ENCODE assay signal across 9 mouse cellular contexts in the genomic region with DNA sequence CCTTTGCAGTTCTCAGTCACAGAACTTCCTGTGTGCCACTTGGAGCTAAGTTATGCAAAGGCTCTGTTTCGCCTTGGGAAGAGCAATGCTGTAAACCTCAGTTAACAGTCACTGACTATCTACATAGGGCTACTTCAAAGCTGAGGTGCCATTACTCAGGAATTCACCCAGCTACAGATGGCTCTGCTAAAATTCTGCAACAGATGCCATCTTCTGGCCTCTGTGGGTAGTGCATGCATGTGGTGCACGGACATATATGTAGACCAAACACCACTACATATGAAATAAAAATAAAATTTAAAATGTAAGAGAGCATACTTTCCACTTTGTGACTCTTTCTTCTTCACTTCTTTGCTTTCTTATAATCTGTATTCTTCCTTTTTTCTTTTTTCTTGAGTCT. TPM values are rescaled to one million over a fixed set of nuclear protein-coding genes. Genes with fewer than 3 reads are reported as not detected.
DNase-seq lines count a peak whose midpoint lies in the region; ATAC-seq and TF ChIP-seq lines count a peak whose summit lies in the region.
"Had no signal": no experiment of that assay in that cellular context is flagged by ENCODE, and none has a peak within 500 bp of the region (broad histone marks: within the 10 kb centered on the region; RNA-seq: fewer than 3 reads in every experiment).

No protein-coding gene starts in this region.

- in situ Hi-C loops in Patski (cut with MboI; ENCODE audit: low pct_unique_long_range_greater_than_20kb): no loop called here

- peak; percentile 76 for TF ChIP-seq CTCF in intestine, postnatal 0 days (IDR thresholded peaks at IDR 0.05; ENCODE audit: low read depth)
- TF ChIP-seq CTCF in Patski (IDR thresholded peaks at IDR 0.05): peak; percentile 52

- no peak overlapping the region for H3K4me2 ChIP-seq in intestine, postnatal 0 days (replicated peaks; ENCODE audit: low read depth)
- H3K4me2 ChIP-seq in intestine, embryonic 16.5 days (ENCODE audit: low read depth, low read length): no peak overlapping the region
- H3K4me2 ChIP-seq: neural tube, embryonic 12.5 days had no signal

- DNase-seq in Patski (ENCODE audit: low read depth, low spot score): no peak
- DNase-seq in cerebellum, postnatal 14 days: peak; percentile 78 to 83
- DNase-seq in heart, postnatal 10 days: peak; percentile 57 to 73
- DNase-seq in left cerebral cortex, adult 11 months (ENCODE audit: low spot score): peak; percentile 47
- peak; percentile 87 for DNase-seq in naive thymus-derived CD4-positive, alpha-beta T cell, adult 2 months (ENCODE audit: low read depth)
- DNase-seq in thymus, postnatal 0 days (ENCODE audit: low spot score): peak; percentile 60

- intact Hi-C loops in heart, postnatal 10 days (cut with DNase I): no loop called here

- H3K9me3 ChIP-seq in intestine, postnatal 0 days (ENCODE audit: control insufficient read depth): no peaks in the 10 kb centered on the region
- no peaks in the 10 kb centered on the region for H3K9me3 ChIP-seq in intestine, embryonic 16.5 days (ENCODE audit: control insufficient read depth, low read length)
- H3K9me3 ChIP-seq: neural tube, embryonic 12.5 days had no signal

- H3K4me1 ChIP-seq in intestine, postnatal 0 days (replicated peaks; ENCODE audit: control insufficient read depth, insufficient read depth, low read length): no peaks in the 10 kb centered on the region
- H3K4me1 ChIP-seq in intestine, embryonic 16.5 days (ENCODE audit: control insufficient read depth, insufficient read depth, low read length): no peaks in the 10 kb centered on the region
- H3K4me1 ChIP-seq: neural tube, embryonic 12.5 days had no signal

- POLR2A ChIA-PET in Patski (lab: Charles Lee): no interaction called here

- WGBS in intestine, postnatal 0 days: 40% methylated on average over 2 of the region's 2 CpGs
- 30% methylated on average over 2 of the region's 2 CpGs for WGBS in intestine, embryonic 16.5 days

- no peak overlapping the region for H3K27ac ChIP-seq in intestine, postnatal 0 days (ENCODE audit: low read depth, low read length)
- no peak overlapping the region for H3K27ac ChIP-seq in intestine, embryonic 16.5 days (ENCODE audit: low read length)
- H3K27ac ChIP-seq: neural tube, embryonic 12.5 days had no signal

- no peak for ATAC-seq in intestine, postnatal 0 days
- no peak for ATAC-seq in intestine, embryonic 16.5 days
- ATAC-seq in Patski: no peak

- CTCF ChIA-PET in Patski (lab: Charles Lee): interaction anchor here (0.8 to 1.5 kb wide), 2 partner anchors 13 to 58 kb away, joined by 3 to 4 read pairs; no protein-coding TSS in a partner anchor

- H3K27me3 ChIP-seq in intestine, postnatal 0 days (replicated peaks; ENCODE audit: control insufficient read depth, insufficient read depth, low read length): no peaks in the 10 kb centered on the region
- no peaks in the 10 kb centered on the region for H3K27me3 ChIP-seq in intestine, embryonic 16.5 days (replicated peaks; ENCODE audit: control insufficient read depth, insufficient read depth, low read length)
- no peaks in the 10 kb centered on the region for H3K27me3 ChIP-seq in Patski
- H3K27me3 ChIP-seq: neural tube, embryonic 12.5 days had no signal

- no peaks in the 10 kb centered on the region for H3K36me3 ChIP-seq in intestine, postnatal 0 days (ENCODE audit: control insufficient read depth, insufficient read depth)
- H3K36me3 ChIP-seq in intestine, embryonic 16.5 days (ENCODE audit: control insufficient read depth, insufficient read depth, low read length): no peaks in the 10 kb centered on the region
- H3K36me3 ChIP-seq: neural tube, embryonic 12.5 days had no signal

- no peak overlapping the region for H3K4me3 ChIP-seq in intestine, postnatal 0 days (ENCODE audit: low read depth, low read length)
- H3K4me3 ChIP-seq in intestine, embryonic 16.5 days (ENCODE audit: low read length): no peak overlapping the region
- H3K4me3 ChIP-seq: neural tube, embryonic 12.5 days had no signal

- H3K9ac ChIP-seq in intestine, postnatal 0 days (ENCODE audit: low read depth, low read length): no peak overlapping the region
- no peak overlapping the region for H3K9ac ChIP-seq in intestine, embryonic 16.5 days (ENCODE audit: low read depth, low read length)
- H3K9ac ChIP-seq: neural tube, embryonic 12.5 days had no signal

RNA-seq across cellular contexts. Expression of a gene that starts 15.2 kb away (rescaled TPM):
- 0.26 and 0.52 TPM in 2 replicates for polyA plus RNA-seq in intestine, postnatal 0 days (2015; fragmentation: Nextera tagmentation; extraction: Ambion mirVana)
- 0.06 and 0.17 TPM in 2 replicates for polyA plus RNA-seq in intestine, embryonic 16.5 days (2015; fragmentation: Nextera tagmentation; extraction: Ambion mirVana)
- polyA plus RNA-seq in Patski (2021): not detected
- not detected for total RNA-seq in heart, postnatal 10 days (2021)
- 0.35 and 0.39 TPM in 2 replicates for polyA plus RNA-seq in thymus, postnatal 0 days (2015; fragmentation: Nextera tagmentation; extraction: Ambion mirVana)

RNA-seq across cellular contexts. Expression of a gene that starts 22.5 kb away (rescaled TPM):
- polyA plus RNA-seq in intestine, postnatal 0 days (2015; fragmentation: Nextera tagmentation; extraction: Ambion mirVana): 0.08 TPM in 1 of 2 replicates, not detected in the other
- not detected in 2 replicates for polyA plus RNA-seq in intestine, embryonic 16.5 days (2015; fragmentation: Nextera tagmentation; extraction: Ambion mirVana)
- not detected for polyA plus RNA-seq in Patski (2021)
- total RNA-seq in heart, postnatal 10 days (2021): not detected
- 0.72 and 0.75 TPM in 2 replicates for polyA plus RNA-seq in thymus, postnatal 0 days (2015; fragmentation: Nextera tagmentation; extraction: Ambion mirVana)

RNA-seq across cellular contexts. Expression of a gene that starts 30.2 kb away (rescaled TPM):
- polyA plus RNA-seq in intestine, postnatal 0 days (2015; fragmentation: Nextera tagmentation; extraction: Ambion mirVana): not detected in 2 replicates
- polyA plus RNA-seq in intestine, embryonic 16.5 days (2015; fragmentation: Nextera tagmentation; extraction: Ambion mirVana): not detected in 2 replicates
- not detected for polyA plus RNA-seq in Patski (2021)
- not detected for total RNA-seq in heart, postnatal 10 days (2021)
- polyA plus RNA-seq in thymus, postnatal 0 days (2015; fragmentation: Nextera tagmentation; extraction: Ambion mirVana): not detected in 2 replicates

RNA-seq across cellular contexts. Expression of a gene that starts 43.3 kb away (rescaled TPM):
- not detected in 2 replicates for polyA plus RNA-seq in intestine, postnatal 0 days (2015; fragmentation: Nextera tagmentation; extraction: Ambion mirVana)
- not detected in 2 replicates for polyA plus RNA-seq in intestine, embryonic 16.5 days (2015; fragmentation: Nextera tagmentation; extraction: Ambion mirVana)
- not detected for polyA plus RNA-seq in Patski (2021)
- total RNA-seq in heart, postnatal 10 days (2021): not detected
- 0.09 and 0.23 TPM in 2 replicates for polyA plus RNA-seq in thymus, postnatal 0 days (2015; fragmentation: Nextera tagmentation; extraction: Ambion mirVana)
- polyA plus RNA-seq: neural tube, embryonic 12.5 days had no signal
